9 mouse cellular contexts compared by ENCODE assay signal in genomic region chr14:27741248-27741916, GRCm38 (mm10).
A peak's percentile ranks its signal among the peaks of the same experiment; 100 is the strongest.
DNase-seq lines count a peak whose midpoint lies in the region; ATAC-seq and TF ChIP-seq lines count a peak whose summit lies in the region.
"Had no signal": no experiment of that assay in that cellular context is flagged by ENCODE, and none has a peak within 500 bp of the region (broad histone marks: within the 10 kb centered on the region; RNA-seq: fewer than 3 reads in every experiment).

No protein-coding gene starts in this region.

- TF ChIP-seq EP300 in stomach, postnatal 0 days (optimal IDR thresholded peaks at IDR 0.05) = no peak

- DNase-seq in heart, postnatal 10 days = peak; percentile 62 to 83
- peak; percentile 46 to 87 for DNase-seq in adrenal gland, adult (ENCODE audit: inconsistent age in 2 of 2, low spot score in 1 of 2)
- peak; percentile 39 to 66 for DNase-seq in cerebellum, postnatal 4 days (ENCODE audit: low spot score in 2 of 2)
- peak; percentile 65 to 78 for DNase-seq in heart, postnatal 14 days
- DNase-seq in layer of hippocampus, postnatal 36 days = peak; percentile 67 to 68
- DNase-seq in mesoderm, embryonic 11.5 days (ENCODE audit: low read depth, low spot score) = peak; percentile 77
- DNase-seq in stomach, postnatal 0 days (ENCODE audit: low spot score) = peak; percentile 70

- peak; percentile 92 for TF ChIP-seq CTCF in stomach, postnatal 0 days (IDR thresholded peaks at IDR 0.05; ENCODE audit: low read depth)

- ATAC-seq in heart, embryonic 11.5 days (replicated peaks; ENCODE audit: insufficient number of reproducible peaks, low FRiP score, low TSS enrichment) = no peak
- no peak for ATAC-seq in stomach, postnatal 0 days (ENCODE audit: low FRiP score, low TSS enrichment)

- 29% methylated on average over 3 of the region's 3 CpGs for WGBS in heart, embryonic 11.5 days (ENCODE audit: insufficient replicate concordance)
- 17% methylated on average over 3 of the region's 3 CpGs for WGBS in stomach, postnatal 0 days

- H3K9ac ChIP-seq in heart, embryonic 11.5 days (ENCODE audit: low read depth, low read length) = no peak overlapping the region
- H3K9ac ChIP-seq in stomach, postnatal 0 days (ENCODE audit: low read length) = no peak overlapping the region
- H3K9ac ChIP-seq: limb, embryonic 13.5 days had no signal

- no peaks in the 10 kb centered on the region for H3K27me3 ChIP-seq in heart, embryonic 11.5 days (ENCODE audit: control insufficient read depth, insufficient read depth, low read length)
- H3K27me3 ChIP-seq in stomach, postnatal 0 days (ENCODE audit: control insufficient read depth, insufficient read depth, low read length) = no peaks in the 10 kb centered on the region
- H3K27me3 ChIP-seq: limb, embryonic 13.5 days had no signal

- H3K27ac ChIP-seq in heart, embryonic 11.5 days (ENCODE audit: low read depth, low read length) = no peak overlapping the region
- H3K27ac ChIP-seq in stomach, postnatal 0 days (replicated peaks) = no peak overlapping the region
- H3K27ac ChIP-seq: limb, embryonic 13.5 days had no signal

- intact Hi-C loops in heart, postnatal 10 days (cut with DNase I) = loop anchor here (1.0 to 5.0 kb wide), 2 partner anchors 145 to 234 kb away; partner anchors contain the start of gene Ccdc66
- intact Hi-C loops in heart, postnatal 14 days (cut with DNase I) = loop anchor here (1.0 to 10.0 kb wide), 2 partner anchors 145 to 237 kb away; partner anchors contain the start of gene Ccdc66

- H3K36me3 ChIP-seq in heart, embryonic 11.5 days (ENCODE audit: control insufficient read depth, insufficient read depth, low read length) = no peaks in the 10 kb centered on the region
- H3K36me3 ChIP-seq in stomach, postnatal 0 days (ENCODE audit: control insufficient read depth, insufficient read depth, low read length) = no peaks in the 10 kb centered on the region
- H3K36me3 ChIP-seq: limb, embryonic 13.5 days had no signal

- no peaks in the 10 kb centered on the region for H3K9me3 ChIP-seq in heart, embryonic 11.5 days (replicated peaks; ENCODE audit: control insufficient read depth, low read length)
- no peaks in the 10 kb centered on the region for H3K9me3 ChIP-seq in stomach, postnatal 0 days (ENCODE audit: control insufficient read depth, low read length)
- H3K9me3 ChIP-seq: limb, embryonic 13.5 days had no signal

- no peak overlapping the region for H3K4me2 ChIP-seq in heart, embryonic 11.5 days
- no peak overlapping the region for H3K4me2 ChIP-seq in stomach, postnatal 0 days (replicated peaks; ENCODE audit: low read depth)
- H3K4me2 ChIP-seq: limb, embryonic 13.5 days had no signal

- no peaks in the 10 kb centered on the region for H3K4me1 ChIP-seq in heart, embryonic 11.5 days (ENCODE audit: control insufficient read depth, insufficient read depth, low read length)
- H3K4me1 ChIP-seq in stomach, postnatal 0 days (replicated peaks; ENCODE audit: control insufficient read depth, insufficient read depth) = no peaks in the 10 kb centered on the region
- H3K4me1 ChIP-seq: limb, embryonic 13.5 days had no signal

- H3K4me3 ChIP-seq in heart, embryonic 11.5 days (ENCODE audit: low read depth, low read length) = no peak overlapping the region
- H3K4me3 ChIP-seq in stomach, postnatal 0 days (ENCODE audit: low read depth, low read length) = no peak overlapping the region
- H3K4me3 ChIP-seq: limb, embryonic 13.5 days had no signal
